ENCODE assay signal across 20 mouse cellular contexts in genomic region chr1:136741061-136741460, GRCm38 (mm10).
DNase-seq lines count a peak whose midpoint lies in the region; ATAC-seq lines count a peak whose summit lies in the region.
"Had no signal": no experiment of that assay in that cellular context is flagged by ENCODE, and none has a peak within 500 bp of the region (broad histone marks: within the 10 kb centered on the region; RNA-seq: fewer than 3 reads in every experiment).

No protein-coding gene starts in this region.

- ATAC-seq in frontal cortex, adult (ENCODE audit: low TSS enrichment): peak; percentile 71
- ATAC-seq: activated CD4-positive, CD25-positive, alpha-beta regulatory T cell, adult 4 months; forebrain, embryonic 13.5 days; forebrain, embryonic 16.5 days had no signal

- no peak for DNase-seq in frontal cortex, postnatal 14 days (ENCODE audit: low spot score in 2 of 2)
- peak; percentile 25 to 38 for DNase-seq in left cerebral cortex, adult 18-20 months (ENCODE audit: low spot score in 2 of 2)
- DNase-seq in left cerebral cortex, adult 11 months (ENCODE audit: low spot score): no peak
- peak; percentile 46 for DNase-seq in right cerebral cortex, adult 18-20 months
- DNase-seq in right cerebral cortex, postnatal 4 days: no peak
- DNase-seq in right cerebral cortex, postnatal 36 days (ENCODE audit: low spot score in 2 of 2): peak; percentile 29 to 37
- no peak for DNase-seq in gastrocnemius, postnatal 10 days
- DNase-seq: adrenal gland, adult 8-10 months; adrenal gland, postnatal 25 days; cerebellum, adult 18-20 months; cerebellum, adult 9-10 months; cerebellum, postnatal 14 days; gastrocnemius, postnatal 36 days; heart, adult 2 months; heart, postnatal 14 days; heart, postnatal 4 days had no signal

Comparison
In these comparisons a context has a peak if more than half of its experiments do, and no peak if none do; other contexts are left out.
1. DNase-seq: peak in left cerebral cortex, adult 18-20 months (2 of 2), right cerebral cortex, adult 18-20 months (single experiment) and right cerebral cortex, postnatal 36 days (2 of 2); none in frontal cortex, postnatal 14 days (0 of 2), left cerebral cortex, adult 11 months (single experiment), right cerebral cortex, postnatal 4 days (single experiment) and gastrocnemius, postnatal 10 days (single experiment).